Mouse (Mus musculus): ENCODE results near the gene Mex3d.
A peak's percentile ranks its signal among the peaks of the same experiment; 100 is the strongest.

- TF ChIP-seq CTCF (IDR thresholded peaks at IDR 0.05; ENCODE audit: low read depth) = 0 out of 2 replicates have a peak, but pooled peaks have one; percentile 7
- TF ChIP-seq EP300 (IDR thresholded peaks at IDR 0.05; ENCODE audit: low read depth) = no peak
Observed at GRCm38 (mm10) chr10:80383431-80383830, 4.0 kb downstream of the Mex3d start.
